Mouse (Mus musculus) CH12.LX (cell line): ENCODE measurements at regions not wholly inside any gene's neighbourhood (a gene's known extent, or its start where the extent isn't known, plus 50 kb on each side); places are given as distances from the start of the nearest gene placed in this dataset.

Source experiments
- DNase-seq: peaks from one replicate; pipeline ENCODE4 v3.0.0-alpha.2; 2013; ENCODE audit errors: extremely low read depth
- H3K27ac ChIP-seq: 2 replicates; pipeline ENCODE4 v1.5.1; 2012; ENCODE audit warnings: low read depth, mild to moderate bottlenecking, control low read depth, moderate library complexity; ENCODE audit not compliant: insufficient read depth
- H3K27me3 ChIP-seq: replicated peaks from 2 replicates; pipeline ENCODE3; 2012; ENCODE audit warnings: inconsistent platforms
- H3K36me3 ChIP-seq, 2 experiments: replicated peaks in 1 of 2; 2 replicates each; pipeline versions ENCODE3 to v1.6.1; 2012; ENCODE audit warnings: inconsistent platforms in 1 of 2, low read length in 1 of 2, mild to moderate bottlenecking in 1 of 2, mixed read lengths in 1 of 2, moderate library complexity in 1 of 2; ENCODE audit not compliant: control insufficient read depth in 1 of 2, insufficient read depth in 1 of 2
- H3K4me1 ChIP-seq, 2 experiments: 2 replicates each; pipeline ENCODE4 v1.6.1; 2012; ENCODE audit warnings: inconsistent platforms in 1 of 2, moderate library complexity in 1 of 2; ENCODE audit not compliant: insufficient read depth in 2 of 2, control insufficient read depth in 1 of 2
- H3K4me2 ChIP-seq: 2 replicates; pipeline ENCODE4 v1.6.1; 2012; ENCODE audit warnings: low read depth, mild to moderate bottlenecking, control low read depth; ENCODE audit not compliant: poor library complexity, insufficient read depth, severe bottlenecking
- H3K4me3 ChIP-seq, 3 experiments: fragments of 150-350 bp in 1 of 3; sonication (generic) in 1 of 3; replicated peaks in 1 of 3; 2 replicates each; pipeline versions ENCODE3 to v1.5.1; 2011 to 2012; ENCODE audit warnings: low read depth in 2 of 3, low read length in 2 of 3, mild to moderate bottlenecking in 2 of 3, moderate library complexity in 2 of 3, control low read depth in 1 of 3, improper control_type of control experiment in 1 of 3, inconsistent platforms in 1 of 3, mixed read lengths in 1 of 3; ENCODE audit not compliant: poor library complexity in 1 of 3
- H3K79me2 ChIP-seq: replicated peaks from 2 replicates; pipeline ENCODE4 v1.6.1; 2012; ENCODE audit warnings: mild to moderate bottlenecking, moderate library complexity; ENCODE audit not compliant: control insufficient read depth, poor library complexity, insufficient read depth, severe bottlenecking; ENCODE audit errors: extremely low read depth
- H3K9ac ChIP-seq: 2 replicates; pipeline ENCODE4 v1.6.1; 2012; ENCODE audit warnings: low read depth, mild to moderate bottlenecking, control low read depth, moderate library complexity; ENCODE audit not compliant: insufficient read depth
- H3K9me3 ChIP-seq: replicated peaks from 2 replicates; pipeline ENCODE3; 2012; ENCODE audit warnings: low read length, inconsistent platforms, mixed read lengths
- BHLHE40 ChIP-seq: IDR thresholded peaks from 2 replicates; pipeline ENCODE4 v1.6.1; 2011; ENCODE audit warnings: mild to moderate bottlenecking, low read depth, low read length, improper control_type of control experiment
- CTCF ChIP-seq, 2 experiments: IDR thresholded peaks in 1 of 2; conservative IDR thresholded peaks in 1 of 2; 2 replicates each; pipeline ENCODE4 v1.5.1; 2011 to 2012; ENCODE audit warnings: low read depth in 2 of 2, low read length in 2 of 2, improper control_type of control experiment in 1 of 2, inconsistent platforms in 1 of 2, mild to moderate bottlenecking in 1 of 2, moderate library complexity in 1 of 2
- E2F4 ChIP-seq: IDR thresholded peaks from 2 replicates; pipeline ENCODE4 v1.6.1; 2011; ENCODE audit warnings: low read depth, low read length, improper control_type of control experiment; ENCODE audit not compliant: insufficient replicate concordance
- EP300 ChIP-seq: IDR thresholded peaks from 2 replicates; pipeline ENCODE4 v1.6.1; 2011; ENCODE audit warnings: low read length, improper control_type of control experiment
- HCFC1 ChIP-seq: IDR thresholded peaks from 2 replicates; pipeline ENCODE4 v1.6.1; 2012; ENCODE audit warnings: low read depth, mild to moderate bottlenecking, inconsistent platforms, low read length, improper control_type of control experiment
- JUN ChIP-seq: IDR thresholded peaks from 2 replicates; pipeline ENCODE4 v1.6.1; 2011; ENCODE audit warnings: low read depth, mild to moderate bottlenecking, low read length, improper control_type of control experiment, moderate library complexity; ENCODE audit not compliant: insufficient read depth
- JUND ChIP-seq: conservative IDR thresholded peaks from 2 replicates; pipeline ENCODE4 v1.6.1; 2011; ENCODE audit warnings: low read depth, low read length, improper control_type of control experiment
- KAT2A ChIP-seq: IDR thresholded peaks from 2 replicates; pipeline ENCODE4 v1.6.1; 2012; ENCODE audit warnings: low read length, improper control_type of control experiment, inconsistent platforms; ENCODE audit not compliant: insufficient replicate concordance
- MAX ChIP-seq: IDR thresholded peaks from 2 replicates; pipeline ENCODE4 v1.6.1; 2011; ENCODE audit warnings: low read length, improper control_type of control experiment
- MAZ ChIP-seq: IDR thresholded peaks from 2 replicates; pipeline ENCODE4 v1.6.1; 2012; ENCODE audit warnings: low read depth, mild to moderate bottlenecking, inconsistent platforms, low read length, improper control_type of control experiment, moderate library complexity
- MYC ChIP-seq: IDR thresholded peaks from 2 replicates; pipeline ENCODE4 v1.6.1; 2011; ENCODE audit warnings: low read depth, mild to moderate bottlenecking, improper control_type of control experiment, low read length
- PAX5 ChIP-seq: IDR thresholded peaks from 2 replicates; pipeline ENCODE4 v1.6.1; 2012; ENCODE audit warnings: low read length, inconsistent platforms, mixed read lengths
- POLR2A ChIP-seq: IDR thresholded peaks from 2 replicates; pipeline ENCODE4 v1.6.1; 2011; ENCODE audit warnings: low read depth, mild to moderate bottlenecking, improper control_type of control experiment, low read length
- POLR2AphosphoS2 ChIP-seq: IDR thresholded peaks from 2 replicates; pipeline ENCODE4 v1.6.1; 2011; ENCODE audit warnings: low read depth, low read length, improper control_type of control experiment
- RAD21 ChIP-seq: IDR thresholded peaks from 2 replicates; pipeline ENCODE4 v1.6.1; 2011; ENCODE audit warnings: low read depth, mild to moderate bottlenecking, low read length, improper control_type of control experiment, moderate library complexity
- SIN3A ChIP-seq: IDR thresholded peaks from 2 replicates; pipeline ENCODE4 v1.6.1; 2012; ENCODE audit warnings: low read length, improper control_type of control experiment, inconsistent platforms
- TBP ChIP-seq: conservative IDR thresholded peaks from 2 replicates; pipeline ENCODE4 v1.6.1; 2011; ENCODE audit warnings: low read depth, low read length, improper control_type of control experiment
- TCF12 ChIP-seq: IDR thresholded peaks from 2 replicates; pipeline ENCODE4 v1.6.1; 2014; ENCODE audit warnings: low read depth, mild to moderate bottlenecking, inconsistent platforms, low read length, improper control_type of control experiment
- UBTF ChIP-seq: IDR thresholded peaks from 2 replicates; pipeline ENCODE4 v1.6.1; 2012; ENCODE audit warnings: low read depth, mild to moderate bottlenecking, inconsistent platforms, low read length, improper control_type of control experiment, moderate library complexity
- USF1 ChIP-seq: IDR thresholded peaks from 2 replicates; pipeline ENCODE4 v1.6.1; 2014; ENCODE audit warnings: low read depth, mild to moderate bottlenecking, inconsistent platforms, low read length, improper control_type of control experiment
- ZC3H11A ChIP-seq: IDR thresholded peaks from 2 replicates; pipeline ENCODE4 v1.6.1; 2012; ENCODE audit warnings: low read depth, mild to moderate bottlenecking, inconsistent platforms, low read length, improper control_type of control experiment
- ZMIZ1 ChIP-seq: IDR thresholded peaks from 2 replicates; pipeline ENCODE4 v1.6.1; 2012; ENCODE audit warnings: low read depth, mild to moderate bottlenecking, inconsistent platforms, low read length, improper control_type of control experiment
- ZNF384 ChIP-seq: IDR thresholded peaks from 2 replicates; pipeline ENCODE4 v1.6.1; 2012; ENCODE audit warnings: low read depth, low read length, improper control_type of control experiment, inconsistent platforms
- dilution Hi-C: fragments of 300-500 bp; cut with MboI; formaldehyde crosslinking; loops from 2 replicates; pipeline ENCODE4 v1.14.3; 2020; ENCODE audit warnings: low sequenced_read_pairs; ENCODE audit not compliant: extremely low pct_unique_long_range_greater_than_20kb, extremely low pct_ligation_motif_present
- in situ Hi-C: fragments of 300-500 bp; cut with MboI; formaldehyde crosslinking; loops from 3 replicates; pipeline ENCODE4 v1.14.3; 2019; ENCODE audit warnings: low sequenced_read_pairs, low pct_ligation_motif_present, low pct_unique_long_range_greater_than_20kb, mixed read lengths

DNA sequence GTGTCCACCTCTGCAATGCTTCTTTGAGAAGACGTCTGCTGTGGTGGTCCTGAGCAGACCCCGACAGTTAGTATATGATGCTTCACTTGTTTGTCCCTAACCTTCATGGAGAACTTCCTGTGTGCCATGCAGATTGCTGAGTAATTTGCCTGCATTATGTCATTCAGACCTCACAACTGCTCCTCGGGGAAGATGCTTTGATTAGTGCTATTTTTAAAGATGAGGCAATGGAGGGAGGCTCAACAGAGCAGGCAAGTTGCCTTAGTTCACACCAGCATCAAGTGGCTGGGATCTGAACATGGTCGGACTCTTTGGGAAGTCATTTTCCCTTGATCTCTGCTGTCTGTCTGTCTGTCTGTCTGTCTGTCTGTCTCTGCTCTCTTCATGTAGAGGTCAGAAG lies 95.5 kb upstream of the Lrig1 start:
- dilution Hi-C loops: no loop called here

DNA sequence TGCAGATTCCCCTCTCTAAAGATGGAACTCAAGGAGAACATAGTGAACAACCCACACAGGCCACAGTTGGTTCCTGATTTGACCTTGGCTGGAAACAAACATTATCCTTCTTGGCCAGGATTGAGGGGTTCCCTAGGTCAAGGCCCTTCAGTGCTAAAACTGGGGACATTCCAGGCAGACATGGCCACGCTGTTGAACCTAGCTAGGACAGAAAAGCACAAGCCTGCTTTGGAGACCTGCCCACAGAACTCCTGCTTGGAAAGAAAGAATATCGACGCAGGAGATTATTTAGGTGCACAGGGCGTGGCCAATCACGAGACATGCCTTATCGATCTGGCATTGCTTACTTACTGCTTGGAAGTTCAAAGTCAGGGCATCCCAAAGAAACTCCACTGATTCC lies 93.6 kb upstream of the Lrig1 start:
- Histone ChIP-seq H3K4me1 (no peaks in the 10 kb centered on the region), H3K4me2 (no peak overlapping the region), H3K4me3 (no peak overlapping the region), H3K36me3 (no peaks in the 10 kb centered on the region), H3K9me3 (peaks cover 5% of the 10 kb centered on the region), H3K27ac (no peak overlapping the region), H3K79me2 (no peaks in the 10 kb centered on the region), H3K9ac (no peak overlapping the region), H3K27me3 (peaks cover 36% of the 10 kb centered on the region)
- dilution Hi-C loops: no loop called here
- no peak for DNase-seq
- in situ Hi-C loops: no loop called here
- no peak for TF ChIP-seq SIN3A
- TF ChIP-seq RAD21: no peak
- no peak for TF ChIP-seq E2F4
- no peak for TF ChIP-seq USF1
- TF ChIP-seq JUND: no peak
- no peak for TF ChIP-seq POLR2A
- no peak for TF ChIP-seq TBP
- no peak for TF ChIP-seq ZMIZ1
- no peak for TF ChIP-seq ZC3H11A
- TF ChIP-seq POLR2AphosphoS2: no peak

More for the DNA sequence above, 95.5 kb upstream of the Lrig1 start:
- H3K9ac ChIP-seq: no peak overlapping the region
- TF ChIP-seq CTCF (conservative IDR thresholded peaks at IDR 0.05 in 1 of 2, IDR thresholded peaks at IDR 0.05 in 1 of 2; ENCODE audit: low read depth in 2 of 2, low read length in 2 of 2) (no peak), TCF12 (no peak), MAZ (no peak), JUN (no peak), ZMIZ1 (no peak), USF1 (no peak), ZNF384 (no peak), UBTF (no peak), BHLHE40 (no peak), TBP (no peak), JUND (no peak), KAT2A (no peak), PAX5 (no peak), HCFC1 (no peak), E2F4 (no peak), ZC3H11A (no peak), MAX (no peak), SIN3A (no peak), EP300 (no peak), MYC (no peak)
- H3K27me3 ChIP-seq: peaks cover 34% of the 10 kb centered on the region
- no peak overlapping the region for H3K4me3 ChIP-seq
- peaks cover 5% of the 10 kb centered on the region for H3K9me3 ChIP-seq
- H3K36me3 ChIP-seq: no peaks in the 10 kb centered on the region
- no peaks in the 10 kb centered on the region for H3K79me2 ChIP-seq
- no peak overlapping the region for H3K4me2 ChIP-seq
- no peak for DNase-seq
- H3K27ac ChIP-seq: no peak overlapping the region
- in situ Hi-C loops: no loop called here
- no peaks in the 10 kb centered on the region for H3K4me1 ChIP-seq
